Mouse (Mus musculus): ENCODE data around the gene Arhgap40. TPM values are rescaled to one million over a fixed set of nuclear protein-coding genes. Genes with fewer than 3 reads are reported as not detected.
A peak's percentile ranks its signal among the peaks of the same experiment; 100 is the strongest.

Gene Arhgap40
- total RNA-seq (2017) = not detected in 2 replicates

- no peak for ATAC-seq (replicated peaks in 1 of 2; ENCODE audit: insufficient read depth in 1 of 2, low FRiP score in 2 of 2, low TSS enrichment in 1 of 2, low read depth in 1 of 2, poor library complexity in 2 of 2, severe bottlenecking in 2 of 2)
Measured at GRCm38 (mm10) chr2:158512528-158512927, at the start of gene Arhgap40. Arhgap40 (plus strand) TSS chr2:158512796.

GRCm38 (mm10) chr2:158474159-158474558 is 38.4 kb upstream of the Arhgap40 start:
- ATAC-seq (replicated peaks in 1 of 2; ENCODE audit: insufficient read depth in 1 of 2, low FRiP score in 2 of 2, low TSS enrichment in 1 of 2, low read depth in 1 of 2, poor library complexity in 2 of 2, severe bottlenecking in 2 of 2) = no peak

- no peak for ATAC-seq (replicated peaks in 1 of 2; ENCODE audit: insufficient read depth in 1 of 2, low FRiP score in 2 of 2, low TSS enrichment in 1 of 2, low read depth in 1 of 2, poor library complexity in 2 of 2, severe bottlenecking in 2 of 2)
Measured at GRCm38 (mm10) chr2:158477640-158478039, 35.0 kb upstream of the Arhgap40 start.

DNA sequence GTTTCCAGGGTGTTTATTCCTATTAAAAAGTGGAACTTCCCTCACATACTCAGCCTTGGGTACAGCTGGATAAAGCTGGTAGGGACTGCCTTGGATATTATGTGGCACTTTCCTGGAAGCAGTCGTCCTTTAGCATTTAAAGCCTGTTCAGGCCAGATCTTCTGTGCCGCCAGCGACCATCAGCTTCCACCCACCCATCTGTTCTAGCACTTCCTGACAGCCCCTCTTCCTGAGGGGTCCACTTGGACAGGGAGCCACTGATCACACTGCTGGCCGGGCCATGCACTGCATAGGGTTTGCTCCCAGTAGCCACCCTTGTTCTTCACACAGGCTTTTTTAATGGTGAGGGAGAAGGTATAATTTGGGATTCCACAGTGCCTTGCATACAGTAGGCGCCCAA is 14.1 kb upstream of the Arhgap40 start:
- ATAC-seq (replicated peaks in 1 of 2; ENCODE audit: insufficient read depth in 1 of 2, low FRiP score in 2 of 2, low TSS enrichment in 1 of 2, low read depth in 1 of 2, poor library complexity in 2 of 2, severe bottlenecking in 2 of 2) = no peak

DNA sequence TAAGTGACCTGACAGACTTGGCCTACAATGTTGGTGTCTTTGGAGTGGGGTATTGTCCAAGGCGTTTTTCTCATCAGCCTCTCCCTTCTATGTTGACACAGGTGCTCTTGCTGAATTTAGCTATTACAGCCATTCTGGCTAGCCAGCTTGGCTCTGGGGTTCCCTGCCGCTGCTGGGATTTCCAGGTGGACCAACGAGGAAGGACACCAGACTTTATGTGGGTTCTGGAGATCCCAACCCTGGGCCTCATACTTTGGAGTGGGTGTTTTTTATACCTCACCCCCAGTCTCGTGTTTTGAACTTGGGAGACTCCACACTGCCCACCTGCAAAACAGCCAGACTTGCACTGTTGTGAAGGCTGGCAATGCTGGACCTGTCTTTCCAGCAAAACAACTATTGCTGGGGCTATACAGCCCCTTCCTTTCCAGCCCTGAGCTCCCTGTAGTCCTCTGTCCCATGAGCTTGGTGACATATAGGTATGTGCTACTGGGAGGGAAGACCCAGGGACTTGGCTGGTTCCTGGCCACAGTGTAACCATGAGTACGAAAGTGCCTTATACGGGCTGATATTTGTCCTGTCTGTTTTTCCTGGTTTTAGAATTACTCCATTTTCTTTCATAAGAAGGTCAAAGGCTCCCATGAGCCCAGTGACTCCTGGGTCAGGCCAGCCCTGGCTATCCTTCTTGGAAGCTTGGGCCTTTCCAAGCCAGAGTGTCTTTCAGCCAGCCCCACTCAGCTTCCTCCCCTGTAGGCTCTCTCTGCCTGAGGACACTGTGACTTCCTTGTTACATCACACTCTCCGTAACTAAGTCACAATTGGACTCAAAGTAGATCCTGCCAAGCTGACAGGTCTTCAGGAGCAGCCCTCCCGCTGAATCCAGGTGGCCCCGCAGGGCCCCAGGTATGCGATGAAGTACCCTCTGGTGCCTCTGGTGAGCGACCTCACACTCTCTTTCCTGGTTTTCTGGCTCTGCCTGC is 10.5 kb upstream of the Arhgap40 start, which contains the start of gene Adig:
Adig (plus strand) TSS at position 777 of the 977 bp plus-strand sequence.
- ATAC-seq (replicated peaks in 1 of 2; ENCODE audit: insufficient read depth in 1 of 2, low FRiP score in 2 of 2, low TSS enrichment in 1 of 2, low read depth in 1 of 2, poor library complexity in 2 of 2, severe bottlenecking in 2 of 2) = no peak

GRCm38 (mm10) chr2:158503226-158503625 is 9.4 kb upstream of the Arhgap40 start:
- no peak for ATAC-seq (replicated peaks in 1 of 2; ENCODE audit: insufficient read depth in 1 of 2, low FRiP score in 2 of 2, low TSS enrichment in 1 of 2, low read depth in 1 of 2, poor library complexity in 2 of 2, severe bottlenecking in 2 of 2)

DNA sequence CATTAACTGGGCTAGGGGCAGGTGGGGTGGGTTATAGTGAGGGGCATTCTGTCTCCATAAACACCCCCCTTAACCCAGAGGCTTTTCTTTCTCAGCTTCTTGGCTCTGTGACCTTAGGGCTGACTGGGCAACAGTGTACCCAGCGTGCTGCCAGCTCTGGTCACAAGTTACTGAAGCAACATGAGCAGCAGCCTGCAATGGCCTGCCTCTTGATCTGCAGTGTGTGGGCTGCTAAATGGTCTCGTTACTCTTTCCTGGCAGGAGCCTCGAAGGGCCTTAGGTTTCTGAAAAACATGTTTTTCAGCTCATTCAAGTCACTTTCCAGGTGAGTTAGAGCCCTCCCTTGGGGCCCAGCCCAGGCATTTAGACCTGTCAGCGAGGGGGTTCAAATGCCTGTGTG is 8.9 kb upstream of the Arhgap40 start:
- no peak for ATAC-seq (replicated peaks in 1 of 2; ENCODE audit: insufficient read depth in 1 of 2, low FRiP score in 2 of 2, low TSS enrichment in 1 of 2, low read depth in 1 of 2, poor library complexity in 2 of 2, severe bottlenecking in 2 of 2)

GRCm38 (mm10) chr2:158506475-158506874 is 6.1 kb upstream of the Arhgap40 start:
- no peak for ATAC-seq (replicated peaks in 1 of 2; ENCODE audit: insufficient read depth in 1 of 2, low FRiP score in 2 of 2, low TSS enrichment in 1 of 2, low read depth in 1 of 2, poor library complexity in 2 of 2, severe bottlenecking in 2 of 2)

DNA sequence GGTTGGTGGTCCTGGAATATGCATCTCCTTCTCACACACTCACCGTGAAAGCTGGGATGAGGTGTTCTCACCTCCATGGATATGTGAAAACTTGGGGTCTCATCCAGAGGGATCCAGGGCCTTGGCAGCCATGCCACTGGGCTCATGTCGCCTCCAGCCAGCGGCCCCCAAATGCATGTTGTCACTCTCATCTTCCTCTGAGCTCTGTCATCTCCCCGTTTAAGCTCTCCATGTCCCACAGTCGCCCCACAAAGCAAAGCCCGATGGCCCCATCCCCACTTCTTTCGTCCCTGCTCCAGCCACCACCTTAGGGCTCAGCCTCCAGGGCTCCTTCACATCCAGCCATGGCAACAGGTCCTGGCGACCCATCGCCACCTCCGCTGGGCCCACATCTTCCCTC is 5.5 kb upstream of the Arhgap40 start:
- ATAC-seq (replicated peaks in 1 of 2; ENCODE audit: insufficient read depth in 1 of 2, low FRiP score in 2 of 2, low TSS enrichment in 1 of 2, low read depth in 1 of 2, poor library complexity in 2 of 2, severe bottlenecking in 2 of 2) = no peak

- no peak for ATAC-seq (replicated peaks in 1 of 2; ENCODE audit: insufficient read depth in 1 of 2, low FRiP score in 2 of 2, low TSS enrichment in 1 of 2, low read depth in 1 of 2, poor library complexity in 2 of 2, severe bottlenecking in 2 of 2)
Measured at GRCm38 (mm10) chr2:158510665-158511064, 1.9 kb upstream of the Arhgap40 start.

GRCm38 (mm10) chr2:158513821-158514336 is 1.3 kb downstream of the Arhgap40 start:
- ATAC-seq (replicated peaks in 1 of 2; ENCODE audit: insufficient read depth in 1 of 2, low FRiP score in 2 of 2, low TSS enrichment in 1 of 2, low read depth in 1 of 2, poor library complexity in 2 of 2, severe bottlenecking in 2 of 2) = no peak

GRCm38 (mm10) chr2:158518583-158518982 is 6.0 kb downstream of the Arhgap40 start:
- no peak for ATAC-seq (replicated peaks in 1 of 2; ENCODE audit: insufficient read depth in 1 of 2, low FRiP score in 2 of 2, low TSS enrichment in 1 of 2, low read depth in 1 of 2, poor library complexity in 2 of 2, severe bottlenecking in 2 of 2)

GRCm38 (mm10) chr2:158519071-158519470 is 6.5 kb downstream of the Arhgap40 start:
- no peak for ATAC-seq (replicated peaks in 1 of 2; ENCODE audit: insufficient read depth in 1 of 2, low FRiP score in 2 of 2, low TSS enrichment in 1 of 2, low read depth in 1 of 2, poor library complexity in 2 of 2, severe bottlenecking in 2 of 2)

- ATAC-seq (replicated peaks in 1 of 2; ENCODE audit: insufficient read depth in 1 of 2, low FRiP score in 2 of 2, low TSS enrichment in 1 of 2, low read depth in 1 of 2, poor library complexity in 2 of 2, severe bottlenecking in 2 of 2) = no peak
Measured at GRCm38 (mm10) chr2:158519800-158520199, 7.2 kb downstream of the Arhgap40 start.

- no peak for ATAC-seq (replicated peaks in 1 of 2; ENCODE audit: insufficient read depth in 1 of 2, low FRiP score in 2 of 2, low TSS enrichment in 1 of 2, low read depth in 1 of 2, poor library complexity in 2 of 2, severe bottlenecking in 2 of 2)
Measured at GRCm38 (mm10) chr2:158523060-158523459, 10.5 kb downstream of the Arhgap40 start.

DNA sequence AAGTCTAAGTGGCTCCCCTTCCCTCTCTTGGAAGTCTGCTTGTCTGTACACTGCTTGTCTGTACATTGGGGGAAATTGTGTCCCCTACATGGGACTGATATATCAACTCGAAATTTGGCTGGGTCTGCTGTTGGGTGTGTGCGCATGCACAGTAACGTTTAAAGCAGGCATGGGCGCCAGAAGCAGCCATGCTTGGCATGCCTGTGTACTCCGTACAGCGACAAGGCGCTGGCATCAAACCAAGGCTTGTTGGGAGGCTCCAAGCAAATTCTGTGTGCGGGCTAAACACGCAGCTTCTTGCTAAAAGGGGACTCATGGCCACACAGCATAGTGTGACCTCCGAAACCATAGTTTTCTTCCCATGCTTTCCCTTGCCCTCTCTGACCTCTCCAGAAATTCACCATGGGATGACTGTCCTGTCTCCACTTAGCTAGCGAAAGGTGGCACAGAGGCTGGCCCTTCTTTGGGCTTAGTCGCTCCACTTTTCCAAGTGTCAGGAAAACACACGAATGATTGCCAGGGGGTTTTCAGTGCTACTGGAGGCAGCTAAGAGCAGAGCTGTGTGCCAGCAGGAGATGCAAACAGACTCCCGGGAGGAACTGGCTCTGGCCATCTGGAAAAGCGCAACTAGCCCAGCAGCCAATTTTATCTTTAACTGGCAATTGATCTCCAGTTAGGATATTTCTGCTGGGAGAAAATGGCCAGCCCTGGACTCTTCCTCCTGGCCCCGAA is 11.7 kb downstream of the Arhgap40 start:
- ATAC-seq (replicated peaks in 1 of 2; ENCODE audit: insufficient read depth in 1 of 2, low FRiP score in 2 of 2, low TSS enrichment in 1 of 2, low read depth in 1 of 2, poor library complexity in 2 of 2, severe bottlenecking in 2 of 2) = no peak

- ATAC-seq (replicated peaks in 1 of 2; ENCODE audit: insufficient read depth in 1 of 2, low FRiP score in 2 of 2, low TSS enrichment in 1 of 2, low read depth in 1 of 2, poor library complexity in 2 of 2, severe bottlenecking in 2 of 2) = peak; percentile 79 to 92
Measured at GRCm38 (mm10) chr2:158534090-158534489, 21.5 kb downstream of the Arhgap40 start.

- no peak for ATAC-seq (replicated peaks in 1 of 2; ENCODE audit: insufficient read depth in 1 of 2, low FRiP score in 2 of 2, low TSS enrichment in 1 of 2, low read depth in 1 of 2, poor library complexity in 2 of 2, severe bottlenecking in 2 of 2)
Measured at GRCm38 (mm10) chr2:158534559-158534958, 22.0 kb downstream of the Arhgap40 start.

All from hematopoietic stem cell, adult 5-6 weeks (primary cell).